Mouse (Mus musculus) hindbrain, embryonic 13.5 days (tissue): ENCODE data around the gene Megf8. TPM values are rescaled to one million over a fixed set of nuclear protein-coding genes. Genes with fewer than 3 reads are reported as not detected.

Experiments used
- ATAC-seq: fragments of 200-750 bp; cut with Nextera tagmentation; 2 replicates; pipeline ENCODE4 v1.8.0; 2017; ENCODE audit warnings: moderate TSS enrichment; ENCODE audit not compliant: low FRiP score
- H3K27ac ChIP-seq: fragments of 300-500 bp; sonication (generic); 2 replicates; pipeline ENCODE4 v1.5.1; 2015; ENCODE audit warnings: inconsistent platforms, mild to moderate bottlenecking, moderate library complexity
- H3K27me3 ChIP-seq: fragments of 300-500 bp; sonication (generic); 2 replicates; pipeline ENCODE4 v1.6.1; 2015; ENCODE audit warnings: mild to moderate bottlenecking, inconsistent platforms
- H3K36me3 ChIP-seq: fragments of 300-500 bp; sonication (generic); 2 replicates; pipeline ENCODE4 v1.6.1; 2015; ENCODE audit warnings: mild to moderate bottlenecking, inconsistent platforms
- H3K4me1 ChIP-seq: fragments of 300-500 bp; sonication (generic); replicated peaks from 2 replicates; pipeline ENCODE4 v1.6.1; 2015; ENCODE audit warnings: inconsistent platforms
- H3K4me2 ChIP-seq: fragments of 300-500 bp; sonication (generic); 2 replicates; pipeline ENCODE4 v1.6.1; 2015; ENCODE audit warnings: inconsistent platforms, mild to moderate bottlenecking, moderate library complexity
- H3K4me3 ChIP-seq: fragments of 300-500 bp; sonication (generic); 2 replicates; pipeline ENCODE4 v1.5.1; 2015; ENCODE audit warnings: mild to moderate bottlenecking, inconsistent platforms
- H3K9ac ChIP-seq: fragments of 300-500 bp; sonication (generic); 2 replicates; pipeline ENCODE4 v1.6.1; 2015; ENCODE audit warnings: mild to moderate bottlenecking, inconsistent platforms
- H3K9me3 ChIP-seq: fragments of 300-500 bp; sonication (generic); 2 replicates; pipeline ENCODE4 v1.6.1; 2016; ENCODE audit warnings: inconsistent platforms
- WGBS: fragments of 180-500 bp; shearing (Covaris S2); methylation state at CpG from one replicate; pipeline ENCODE4 v1.1.7; 2015; 5-methylcytosine and 5-hydroxymethylcytosine counted together
- polyA plus RNA-seq: library from polyadenylated mRNA; unstranded; fragments of >200 nt; fragmentation: Nextera tagmentation; extraction: Ambion mirVana; gene quantifications from 2 replicates; pipeline ENCODE4 v1.2.1, GENCODE M21; 2015

Gene Megf8
- polyA plus RNA-seq, 1 experiment from 2014 or later, result 18.7 TPM

- 51% methylated on average over 12 of the region's 12 CpGs for WGBS
- Histone ChIP-seq H3K27me3 (peaks cover 52% of the 10 kb centered on the region), H3K9me3 (no peaks in the 10 kb centered on the region), H3K27ac (no peak within 1 kb of the TSS), H3K36me3 (peaks cover 5% of the 10 kb centered on the region), H3K4me2 (no peak within 1 kb of the TSS), H3K9ac (no peak within 1 kb of the TSS), H3K4me3 (no peak within 1 kb of the TSS), H3K4me1 (peaks cover 31% of the 10 kb centered on the region)
- ATAC-seq, result no peak
Observed at GRCm38 (mm10) chr7:25369058-25369749, 52.2 kb downstream of the Megf8 start, which contains the start of gene Cnfn. Gene Cnfn, minus strand, starts transcription at chr7:25369724.

GRCm38 (mm10) chr7:25372441-25372840, 55.5 kb downstream of the Megf8 start:
- no peaks in the 10 kb centered on the region for H3K9me3 ChIP-seq
- H3K27me3 ChIP-seq, result peaks cover 31% of the 10 kb centered on the region
- no peak overlapping the region for H3K9ac ChIP-seq
- WGBS, result 95% methylated on average over 5 of the region's 5 CpGs
- peaks cover 18% of the 10 kb centered on the region for H3K4me1 ChIP-seq
- no peak overlapping the region for H3K27ac ChIP-seq
- H3K4me3 ChIP-seq, result no peak overlapping the region
- H3K36me3 ChIP-seq, result no peaks in the 10 kb centered on the region
- H3K4me2 ChIP-seq, result no peak overlapping the region
- ATAC-seq, result no peak

- Histone ChIP-seq H3K4me2 (peak overlapping the region; percentile 52), H3K9me3 (no peaks in the 10 kb centered on the region), H3K36me3 (peaks cover 13% of the 10 kb centered on the region), H3K27ac (no peak overlapping the region), H3K9ac (0 out of 2 replicates have a peak overlapping the region, but pooled peaks have one; percentile 58), H3K4me3 (peak overlapping the region; percentile 35), H3K27me3 (peaks cover 8% of the 10 kb centered on the region), H3K4me1 (peaks cover 24% of the 10 kb centered on the region)
- 6% methylated on average over 17 of the region's 17 CpGs for WGBS
- ATAC-seq, result peak; percentile 63; the same call in 1 of the 2 replicates
Observed at GRCm38 (mm10) chr7:25376556-25376955, 59.6 kb downstream of the Megf8 start.

- H3K36me3 ChIP-seq, result peaks cover 20% of the 10 kb centered on the region
- peaks cover 24% of the 10 kb centered on the region for H3K4me1 ChIP-seq
- peak overlapping the region; percentile 58 for H3K9ac ChIP-seq
- peak overlapping the region; percentile 35 for H3K4me3 ChIP-seq
- H3K4me2 ChIP-seq, result peak overlapping the region; percentile 52
- peaks cover 8% of the 10 kb centered on the region for H3K27me3 ChIP-seq
- no peak; the same call in 1 of the 2 replicates for ATAC-seq
- H3K27ac ChIP-seq, result no peak overlapping the region
- WGBS, result 43% methylated on average over 8 of the region's 8 CpGs
- H3K9me3 ChIP-seq, result no peaks in the 10 kb centered on the region
Observed at GRCm38 (mm10) chr7:25377100-25377700, 60.2 kb downstream of the Megf8 start.

GRCm38 (mm10) chr7:25378181-25379100, 61.5 kb downstream of the Megf8 start:
- Histone ChIP-seq H3K27ac (no peak overlapping the region), H3K4me1 (peaks cover 24% of the 10 kb centered on the region), H3K4me2 (no peak overlapping the region), H3K36me3 (peaks cover 30% of the 10 kb centered on the region), H3K4me3 (no peak overlapping the region), H3K9me3 (no peaks in the 10 kb centered on the region), H3K9ac (no peak overlapping the region), H3K27me3 (peaks cover 8% of the 10 kb centered on the region)
- 84% methylated on average over 13 of the region's 13 CpGs for WGBS
- no peak for ATAC-seq

- WGBS, result 1% methylated on average over 42 of the region's 42 CpGs
- H3K4me1 ChIP-seq, result peaks cover 24% of the 10 kb centered on the region
- peak overlapping the region; percentile 69 for H3K9ac ChIP-seq
- H3K27me3 ChIP-seq, result peaks cover 8% of the 10 kb centered on the region
- H3K36me3 ChIP-seq, result peaks cover 43% of the 10 kb centered on the region
- ATAC-seq, result peak; percentile 52
- H3K4me2 ChIP-seq, result peak overlapping the region; percentile 57
- no peaks in the 10 kb centered on the region for H3K9me3 ChIP-seq
- H3K4me3 ChIP-seq, result peak overlapping the region; percentile 28
- no peak overlapping the region for H3K27ac ChIP-seq
Observed at GRCm38 (mm10) chr7:25379551-25380351, 62.8 kb downstream of the Megf8 start.

GRCm38 (mm10) chr7:25380392-25381283, 63.7 kb downstream of the Megf8 start:
- no peak for ATAC-seq
- Histone ChIP-seq H3K9ac (0 out of 2 replicates have a peak overlapping the region, but pooled peaks have one; percentile 5), H3K4me2 (peak overlapping the region; percentile 57), H3K4me1 (peaks cover 25% of the 10 kb centered on the region), H3K36me3 (peaks cover 52% of the 10 kb centered on the region), H3K27me3 (peaks cover 8% of the 10 kb centered on the region), H3K4me3 (no peak overlapping the region), H3K9me3 (no peaks in the 10 kb centered on the region), H3K27ac (no peak overlapping the region)
- 68% methylated on average over 18 of the region's 18 CpGs for WGBS

GRCm38 (mm10) chr7:25381284-25381680, 64.3 kb downstream of the Megf8 start:
- Histone ChIP-seq H3K9me3 (no peaks in the 10 kb centered on the region), H3K4me2 (no peak overlapping the region), H3K4me3 (no peak overlapping the region), H3K27me3 (peaks cover 8% of the 10 kb centered on the region), H3K4me1 (peaks cover 30% of the 10 kb centered on the region), H3K36me3 (peaks cover 59% of the 10 kb centered on the region), H3K9ac (no peak overlapping the region), H3K27ac (no peak overlapping the region)
- ATAC-seq, result no peak
- 43% methylated on average over 3 of the region's 3 CpGs for WGBS

- Histone ChIP-seq H3K9ac (no peak overlapping the region), H3K36me3 (peaks cover 71% of the 10 kb centered on the region), H3K9me3 (no peaks in the 10 kb centered on the region), H3K27me3 (peaks cover 8% of the 10 kb centered on the region), H3K4me2 (no peak overlapping the region), H3K4me1 (peaks cover 24% of the 10 kb centered on the region), H3K27ac (no peak overlapping the region), H3K4me3 (no peak overlapping the region)
- ATAC-seq, result no peak
Observed at GRCm38 (mm10) chr7:25382541-25382940, 65.6 kb downstream of the Megf8 start.

GRCm38 (mm10) chr7:25383385-25383784, 66.4 kb downstream of the Megf8 start:
- Histone ChIP-seq H3K36me3 (peaks cover 80% of the 10 kb centered on the region), H3K27ac (no peak overlapping the region), H3K9ac (no peak overlapping the region; the same call in 1 of the 2 replicates), H3K9me3 (no peaks in the 10 kb centered on the region), H3K27me3 (peaks cover 8% of the 10 kb centered on the region), H3K4me2 (no peak overlapping the region), H3K4me1 (peaks cover 23% of the 10 kb centered on the region), H3K4me3 (no peak overlapping the region)
- ATAC-seq, result no peak
- WGBS, result 91% methylated on average over 7 of the region's 7 CpGs

GRCm38 (mm10) chr7:25383891-25384290, 66.9 kb downstream of the Megf8 start:
- no peak for ATAC-seq
- no peak overlapping the region; the same call in 1 of the 2 replicates for H3K9ac ChIP-seq
- H3K27me3 ChIP-seq, result peaks cover 8% of the 10 kb centered on the region
- H3K4me1 ChIP-seq, result peaks cover 23% of the 10 kb centered on the region
- H3K4me2 ChIP-seq, result no peak overlapping the region
- no peaks in the 10 kb centered on the region for H3K9me3 ChIP-seq
- no peak overlapping the region for H3K4me3 ChIP-seq
- H3K27ac ChIP-seq, result no peak overlapping the region
- 88% methylated on average over 4 of the region's 4 CpGs for WGBS
- H3K36me3 ChIP-seq, result peaks cover 85% of the 10 kb centered on the region
